Mouse (Mus musculus): ENCODE data around the gene Ifnar1.

Gene Ifnar1

DNA sequence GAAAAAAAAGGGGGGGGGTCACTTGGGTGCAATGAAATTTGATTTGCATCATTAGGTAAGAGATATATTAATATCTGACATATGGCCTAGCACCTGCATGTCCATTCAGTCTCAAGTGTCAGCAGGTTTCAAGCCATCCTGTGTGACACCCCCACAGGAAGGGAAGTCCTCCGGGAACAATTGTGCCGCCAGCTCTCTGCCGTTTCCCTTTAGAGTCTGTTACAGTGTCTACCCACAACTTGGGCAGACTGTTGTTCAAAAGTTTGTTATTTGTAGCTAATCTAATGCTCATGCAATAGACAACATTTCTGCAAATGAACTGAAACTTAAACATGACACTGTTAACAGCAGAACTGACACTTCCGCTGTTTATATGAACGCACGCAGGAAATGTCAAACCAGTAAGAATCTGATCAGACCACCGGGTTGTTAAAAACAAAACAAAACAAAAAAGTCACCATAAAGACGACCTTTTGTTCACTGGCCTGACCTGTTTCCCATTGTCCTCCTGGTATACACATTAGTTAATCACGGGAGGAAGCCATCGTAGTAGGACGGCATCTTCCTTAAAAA lies 23.9 kb upstream of the Ifnar1 start:
- in situ Hi-C loops (cut with MboI, MseI), result no loop called here

DNA sequence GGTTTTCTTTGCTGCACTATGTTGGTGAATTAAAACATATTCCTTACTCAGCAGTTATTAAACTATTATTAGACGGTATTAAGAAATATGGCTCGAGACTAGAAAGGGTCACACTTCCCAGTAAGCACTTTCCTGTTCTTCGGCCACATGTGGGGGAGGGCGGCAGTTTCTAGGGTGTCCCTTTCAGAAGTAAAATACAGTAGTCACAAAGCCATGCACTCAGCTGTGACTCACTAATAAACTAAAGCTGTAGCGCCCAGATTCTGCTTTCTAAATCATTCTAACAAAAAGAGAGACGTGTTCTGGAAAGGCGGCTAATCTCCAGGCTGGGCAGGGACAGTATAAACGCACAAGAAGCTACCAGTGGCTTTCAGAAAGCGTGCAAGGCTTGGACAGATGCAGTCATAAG lies 23.3 kb upstream of the Ifnar1 start:
- in situ Hi-C loops (cut with MboI, MseI), result no loop called here

DNA sequence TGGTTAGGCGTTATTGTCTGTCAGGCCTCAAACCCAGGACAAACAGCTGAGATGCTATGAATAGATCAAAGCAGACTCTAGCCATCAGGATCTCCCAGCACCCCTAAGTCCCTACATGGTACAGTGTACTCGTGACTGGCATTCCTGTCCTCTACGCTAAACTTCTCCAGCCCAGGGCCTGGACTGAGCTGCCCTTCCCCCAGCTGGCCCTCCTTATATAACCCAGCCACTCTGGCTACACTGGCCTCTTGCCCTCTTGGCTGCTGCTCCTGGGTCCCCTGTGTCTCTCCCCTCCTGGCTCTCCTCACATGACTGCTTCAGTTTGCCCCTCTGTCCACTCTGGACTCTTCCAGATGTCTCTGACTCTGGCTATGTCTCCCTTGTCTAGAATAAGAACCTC lies 22.4 kb upstream of the Ifnar1 start:
- in situ Hi-C loops (cut with MboI, MseI), result no loop called here

GRCm38 (mm10) chr16:91463400-91463799 lies 21.6 kb upstream of the Ifnar1 start:
- in situ Hi-C loops (cut with MboI, MseI), result no loop called here

DNA sequence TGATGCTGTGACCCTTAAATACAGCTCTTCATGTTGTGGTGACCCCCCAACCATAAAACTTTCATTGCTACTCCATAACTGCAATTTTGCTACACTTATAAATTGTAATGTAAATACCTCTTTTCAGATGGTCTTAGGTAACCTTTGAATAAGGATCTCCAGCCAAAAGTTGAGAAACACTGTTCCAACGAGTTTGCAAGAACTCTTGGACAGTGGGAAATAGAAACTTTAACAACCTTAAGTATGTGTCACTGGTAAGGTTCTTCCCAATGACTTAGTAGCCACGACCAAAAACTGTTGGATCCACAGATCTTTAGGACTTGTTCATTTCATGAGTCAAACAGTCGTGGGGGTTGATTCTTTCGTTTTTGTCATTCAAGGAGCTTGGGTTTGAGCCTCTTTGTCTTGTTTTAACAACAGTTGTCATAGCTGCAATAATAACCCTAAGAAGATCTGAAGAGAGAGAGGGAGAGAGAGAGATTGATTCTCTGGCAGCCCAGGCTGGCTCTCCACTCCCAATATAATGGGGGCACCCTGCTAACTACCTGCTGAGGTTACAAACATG lies 21.1 kb upstream of the Ifnar1 start:
- in situ Hi-C loops (cut with MboI, MseI), result no loop called here

DNA sequence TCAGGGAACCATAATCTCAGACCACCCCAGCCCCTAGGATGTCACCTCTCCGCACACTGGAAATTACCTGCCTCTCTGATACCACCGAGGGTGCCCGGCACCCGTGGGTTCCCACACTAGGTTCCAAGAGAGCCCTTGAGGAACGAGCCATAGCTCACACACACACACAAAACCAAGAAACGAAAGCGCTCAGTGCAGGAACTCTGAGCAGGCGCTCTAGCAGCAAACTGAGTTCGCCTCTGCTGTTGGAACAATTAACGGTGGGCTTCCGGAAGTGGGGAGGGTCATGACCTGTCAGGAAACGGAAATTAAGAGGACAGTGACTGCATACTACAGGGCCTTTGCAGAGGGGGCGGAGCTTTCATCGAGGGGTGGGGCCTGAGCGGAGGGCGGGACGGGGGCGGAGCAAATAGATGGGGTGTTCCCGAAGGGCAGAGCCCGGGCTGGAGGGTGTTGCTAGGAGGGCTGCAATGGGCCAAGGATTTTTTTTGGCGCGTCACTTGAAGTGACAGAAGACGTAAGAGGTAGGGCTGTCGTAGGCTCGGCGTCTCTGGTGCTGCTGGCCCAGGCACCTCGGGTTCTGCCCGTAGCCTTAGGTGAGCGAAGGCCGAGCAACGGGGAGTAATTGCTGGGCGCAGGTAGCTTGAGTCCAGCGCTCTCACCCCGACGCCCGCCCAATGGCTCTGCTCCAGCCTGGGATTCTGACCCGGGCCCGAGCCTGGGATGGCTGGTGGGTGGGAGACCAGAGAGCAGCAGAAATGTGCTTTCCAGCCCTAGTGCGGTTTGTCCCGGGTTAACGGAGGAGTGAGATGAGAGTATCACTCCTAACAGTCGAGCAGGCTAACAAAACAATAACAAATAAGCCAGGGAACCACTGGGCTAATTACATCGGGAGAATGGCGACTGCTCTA lies 20.2 kb upstream of the Ifnar1 start:
- in situ Hi-C loops (cut with MboI, MseI), result no loop called here

DNA sequence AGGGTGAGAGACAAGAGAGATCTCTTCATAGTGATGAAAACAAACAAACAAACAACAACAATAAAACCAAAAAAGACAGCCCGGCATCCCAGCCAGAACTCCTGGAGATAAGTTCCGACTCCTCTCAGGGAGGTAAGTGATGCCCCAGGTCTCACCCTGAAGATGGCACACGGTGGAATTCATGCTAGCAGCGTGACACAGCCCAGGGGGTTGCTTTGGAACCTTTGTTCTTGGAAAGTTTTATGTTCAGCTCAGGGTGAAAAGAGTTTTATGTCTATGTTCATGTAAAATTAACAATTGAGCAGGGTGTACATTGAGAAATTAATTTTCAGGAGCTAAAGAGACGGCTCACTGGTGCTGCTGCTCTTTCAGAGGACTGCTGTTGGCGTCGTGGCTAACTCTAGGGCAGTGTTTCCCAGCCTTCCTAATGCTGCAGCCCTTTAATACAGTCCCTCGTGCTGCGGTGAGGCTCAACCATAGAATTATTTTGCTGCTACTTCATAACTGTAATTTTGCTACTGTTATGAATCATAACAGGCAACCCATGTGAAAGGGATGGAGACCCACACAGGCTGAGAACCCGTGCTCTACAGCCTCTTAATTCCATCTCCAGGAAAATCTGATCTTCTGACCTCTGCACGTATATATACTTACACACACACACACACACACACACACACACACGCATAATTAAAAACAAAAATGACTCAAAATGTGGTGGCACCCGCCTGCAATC lies 19.4 kb upstream of the Ifnar1 start:
- in situ Hi-C loops (cut with MboI, MseI), result no loop called here

DNA sequence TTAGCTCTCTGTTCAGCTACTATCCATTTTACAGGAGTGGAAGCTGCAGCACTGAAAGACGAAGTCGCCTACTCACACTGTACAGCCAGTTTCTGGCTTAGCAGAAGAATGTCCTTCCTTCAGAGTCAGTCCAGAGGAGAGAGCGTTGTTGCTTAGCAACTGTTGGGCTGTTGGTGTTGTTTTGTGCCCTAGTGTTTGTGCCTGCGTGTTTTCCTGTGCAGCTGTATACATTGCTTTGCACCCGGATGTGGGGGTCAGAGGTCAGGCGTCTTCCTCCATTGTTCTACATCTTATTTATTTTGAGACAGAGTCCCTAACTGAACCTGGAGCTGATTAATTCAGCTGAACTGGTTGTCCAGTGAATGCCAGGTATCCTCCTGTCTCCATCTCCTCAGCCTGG lies 18.5 kb upstream of the Ifnar1 start:
- in situ Hi-C loops (cut with MboI, MseI), result no loop called here

GRCm38 (mm10) chr16:91470470-91470869 lies 14.6 kb upstream of the Ifnar1 start:
- in situ Hi-C loops (cut with MboI, MseI), result loop anchor here (5.0 to 10.0 kb wide), 2 partner anchors 67 to 106 kb away; no protein-coding TSS in a partner anchor

DNA sequence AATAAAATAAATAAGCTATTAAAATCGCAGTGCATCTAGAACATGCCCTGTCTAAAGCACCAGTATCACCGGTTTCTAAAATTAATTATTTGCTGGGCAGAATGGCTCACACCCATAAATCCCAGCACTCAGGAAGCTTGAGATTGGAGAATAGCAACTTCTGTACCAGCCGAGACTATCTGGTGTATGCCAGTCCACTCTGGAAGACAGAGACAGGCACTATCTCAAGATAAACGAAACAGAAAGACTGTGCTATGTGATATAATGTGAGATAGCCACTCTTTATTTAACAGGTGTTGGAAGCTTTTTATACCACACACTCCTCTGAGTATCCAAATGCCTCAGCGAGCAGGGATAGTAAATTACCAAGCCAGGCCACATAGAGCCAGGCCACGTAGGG lies 13.6 kb upstream of the Ifnar1 start:
- in situ Hi-C loops (cut with MboI, MseI), result loop anchor here (5.0 to 10.0 kb wide), 2 partner anchors 66 to 107 kb away; no protein-coding TSS in a partner anchor

DNA sequence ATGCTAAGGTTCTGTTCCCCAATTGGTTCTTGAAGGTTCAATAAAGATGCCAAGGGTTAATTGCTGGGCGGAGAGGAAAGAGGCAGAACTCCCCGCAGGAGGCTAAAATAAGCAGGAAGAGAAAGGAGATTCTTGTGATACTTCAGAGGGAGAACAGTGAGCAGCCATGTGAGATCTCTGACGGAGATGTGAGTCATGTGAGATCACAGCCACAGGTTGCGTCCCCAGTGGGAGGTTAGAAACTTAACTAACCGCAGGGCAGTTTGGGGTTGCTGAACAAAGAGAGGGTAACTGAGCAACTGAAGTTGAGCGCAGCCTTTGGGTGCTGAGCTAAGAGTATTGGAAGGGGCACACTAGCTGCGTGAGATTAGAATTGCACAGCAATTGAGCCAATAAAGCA lies 9.3 kb upstream of the Ifnar1 start:
- in situ Hi-C loops (cut with MboI, MseI), result loop anchor here (10.0 kb wide), 1 partner anchor 111 kb away; no protein-coding TSS in a partner anchor

DNA sequence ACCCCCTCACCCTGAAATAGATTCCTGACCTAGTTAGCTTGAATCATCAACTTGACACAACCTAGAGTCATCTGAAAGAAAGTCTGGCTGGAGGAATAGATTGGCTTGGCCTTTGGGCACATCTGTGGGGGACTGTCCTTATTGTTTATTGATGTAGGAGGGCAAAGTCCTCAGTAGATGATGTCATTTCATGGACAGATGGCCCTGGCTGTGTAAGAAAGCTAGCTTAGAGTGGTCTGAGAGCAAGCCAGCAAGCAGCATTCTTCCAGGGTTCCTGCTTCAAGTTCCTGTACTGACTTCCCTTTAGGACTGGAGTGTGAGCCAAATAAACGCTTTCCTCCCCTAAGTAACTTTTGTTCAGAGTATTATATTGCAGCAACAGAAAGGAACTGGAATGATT lies 7.0 kb upstream of the Ifnar1 start:
- in situ Hi-C loops (cut with MboI, MseI), result loop anchor here (10.0 kb wide), 1 partner anchor 113 kb away; no protein-coding TSS in a partner anchor

DNA sequence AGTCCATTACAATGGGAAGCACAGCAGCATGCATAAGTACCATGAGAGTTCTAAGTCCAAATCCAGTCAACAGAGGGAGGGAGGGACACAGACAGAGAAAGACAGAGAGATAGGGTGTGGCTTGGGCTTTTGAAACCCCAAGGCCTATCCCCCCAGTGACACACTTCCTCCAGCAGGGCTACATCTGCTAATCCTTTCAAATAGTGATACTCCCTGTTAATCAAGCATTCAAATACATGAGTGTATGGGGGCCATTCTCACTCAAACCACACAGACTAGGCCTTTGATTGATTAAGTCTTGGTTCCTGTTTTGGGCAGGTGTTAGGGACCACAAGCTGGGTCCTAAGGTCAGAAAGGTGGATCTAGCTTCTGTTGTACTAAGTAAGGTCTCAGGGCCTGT lies 4.5 kb upstream of the Ifnar1 start:
- in situ Hi-C loops (cut with MboI, MseI), result no loop called here

DNA sequence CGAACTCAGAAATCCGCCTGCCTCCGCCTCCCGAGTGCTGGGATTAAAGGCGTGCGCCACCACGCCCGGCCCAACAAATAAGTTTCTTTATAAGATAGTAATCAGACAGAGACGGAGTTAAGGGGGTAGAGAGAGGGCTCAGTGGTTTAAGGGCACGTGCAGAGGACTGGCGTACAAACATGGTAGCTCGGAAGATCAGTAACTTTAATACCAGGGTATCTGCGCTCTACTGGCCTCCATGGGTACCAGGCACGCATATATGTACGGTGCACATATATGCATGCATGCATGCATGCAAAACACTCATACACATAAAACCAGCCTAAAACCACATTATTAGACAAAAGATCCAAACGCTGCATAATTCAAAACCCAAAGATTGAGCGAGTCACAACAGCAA lies 651 bp upstream of the Ifnar1 start:
- in situ Hi-C loops (cut with MboI, MseI), result no loop called here

GRCm38 (mm10) chr16:91485841-91486240 lies 803 bp downstream of the Ifnar1 start:
- in situ Hi-C loops (cut with MboI, MseI), result no loop called here

DNA sequence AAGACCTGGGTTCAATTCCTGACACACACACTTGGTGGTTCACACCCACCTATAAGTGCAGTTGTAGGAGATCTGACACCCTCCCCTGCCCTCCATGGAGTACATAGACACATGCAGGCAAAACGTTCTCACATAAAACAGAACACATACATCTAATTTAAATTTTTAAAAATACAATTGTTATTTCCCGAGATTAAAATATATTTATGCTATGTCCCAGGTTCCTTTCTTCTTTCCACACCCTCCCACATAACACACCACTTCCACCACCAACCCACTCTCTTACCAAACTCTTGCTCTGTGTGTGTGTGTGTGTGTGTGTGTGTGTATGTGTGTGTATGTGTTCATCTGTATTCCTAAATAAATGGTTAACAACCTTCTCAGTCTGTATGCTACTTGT lies 3.0 kb downstream of the Ifnar1 start:
- in situ Hi-C loops (cut with MboI, MseI), result no loop called here

DNA sequence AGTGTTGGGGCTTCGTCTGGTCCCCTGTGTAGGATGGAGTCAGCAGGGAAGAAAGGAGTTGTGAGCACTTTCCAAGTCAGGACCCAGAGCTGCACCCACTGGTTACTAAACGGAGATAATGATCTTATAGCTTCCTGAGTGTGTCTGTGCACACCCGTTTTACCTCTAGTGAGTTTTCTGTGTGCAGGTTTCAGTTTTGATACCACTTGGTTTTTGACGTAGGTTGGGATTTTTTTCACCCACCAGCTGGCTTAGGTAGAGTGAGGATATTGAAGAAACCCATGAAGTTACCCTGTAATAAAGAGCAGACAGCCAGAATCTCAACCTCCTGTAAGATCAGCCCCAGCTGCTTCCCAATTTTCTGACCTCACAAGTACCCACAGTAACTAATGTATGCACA lies 5.9 kb downstream of the Ifnar1 start:
- in situ Hi-C loops (cut with MboI, MseI), result loop anchor here (10.0 kb wide), 1 partner anchor 416 kb away; no protein-coding TSS in a partner anchor

GRCm38 (mm10) chr16:91491473-91491872 lies 6.4 kb downstream of the Ifnar1 start:
- in situ Hi-C loops (cut with MboI, MseI), result loop anchor here (10.0 kb wide), 1 partner anchor 417 kb away; no protein-coding TSS in a partner anchor

DNA sequence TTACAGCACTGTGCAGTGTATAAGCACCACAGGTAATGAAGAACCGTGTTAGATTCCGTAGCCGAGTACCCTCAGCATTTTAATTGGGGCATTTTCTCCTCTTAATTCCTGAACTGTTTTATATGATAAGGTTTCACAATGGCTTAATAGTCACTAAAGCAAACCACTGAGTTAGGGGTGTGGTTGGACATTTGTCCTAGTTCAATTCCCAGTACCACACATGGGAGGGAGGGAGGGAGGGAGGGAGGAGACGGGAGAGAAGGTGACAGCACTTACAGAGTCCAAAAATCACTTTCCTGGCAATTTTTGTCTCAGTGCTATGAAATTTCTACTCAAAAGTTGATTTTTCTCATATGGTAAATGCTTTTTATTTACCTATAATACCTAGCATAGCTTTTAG lies 10.5 kb downstream of the Ifnar1 start:
- in situ Hi-C loops (cut with MboI, MseI), result loop anchor here (10.0 kb wide), 1 partner anchor 421 kb away; no protein-coding TSS in a partner anchor

GRCm38 (mm10) chr16:91496206-91496605 lies 11.2 kb downstream of the Ifnar1 start:
- in situ Hi-C loops (cut with MboI, MseI), result loop anchor here (10.0 kb wide), 1 partner anchor 421 kb away; no protein-coding TSS in a partner anchor

DNA sequence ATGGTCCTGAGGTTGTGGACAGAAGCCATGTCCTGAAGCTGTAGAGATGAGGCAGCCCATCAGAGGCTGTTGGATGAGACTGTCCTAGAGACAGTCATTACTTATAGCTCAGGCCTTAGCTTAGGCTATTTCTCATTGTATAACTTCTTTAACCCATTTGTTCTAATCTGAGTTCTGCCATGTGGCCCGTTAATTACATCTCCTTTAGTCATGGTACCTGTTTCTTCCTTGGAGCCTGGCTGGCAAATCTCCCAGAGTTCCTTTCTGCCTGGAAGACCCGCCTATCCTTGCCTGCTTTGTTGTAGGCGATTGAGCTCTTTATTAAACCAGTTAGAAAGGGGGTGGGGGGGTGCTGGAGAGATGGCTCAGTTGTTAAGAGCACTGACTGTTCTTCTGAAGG lies 11.7 kb downstream of the Ifnar1 start:
- in situ Hi-C loops (cut with MboI, MseI), result loop anchor here (10.0 kb wide), 1 partner anchor 422 kb away; no protein-coding TSS in a partner anchor
